Mouse (Mus musculus) G1E-ER4 (cell line): ENCODE measurements around the gene Boc. TPM values are rescaled to one million over a fixed set of nuclear protein-coding genes. Genes with fewer than 3 reads are reported as not detected.

Experiments used
- GATA1 ChIP-seq: IDR thresholded peaks from one replicate; pipeline ENCODE4 v1.8.0; 2012; ENCODE audit warnings: low read length, inconsistent platforms
- polyA plus RNA-seq: library from polyadenylated mRNA; stranded (reverse); fragments of >175 nt; gene quantifications from 2 replicates; pipeline ENCODE4 v1.2.3, GENCODE M21; 2012

The Boc gene
- polyA plus RNA-seq, 1 experiment: not detected

- no peak for TF ChIP-seq GATA1
These were observed 831 bp downstream of the Boc start for GRCm38 (mm10) chr16:44557661-44558470.

GRCm38 (mm10) chr16:44557084-44557483 lies 1.6 kb downstream of the Boc start:
- no peak for TF ChIP-seq GATA1

GRCm38 (mm10) chr16:44555791-44556709 lies 2.6 kb downstream of the Boc start:
- TF ChIP-seq GATA1: no peak

- no peak for TF ChIP-seq GATA1
These were observed 4.8 kb downstream of the Boc start for GRCm38 (mm10) chr16:44553861-44554260.

GRCm38 (mm10) chr16:44552726-44553125 lies 6.0 kb downstream of the Boc start:
- TF ChIP-seq GATA1: no peak

- no peak for TF ChIP-seq GATA1
These were observed 6.7 kb downstream of the Boc start for GRCm38 (mm10) chr16:44552036-44552435.

- TF ChIP-seq GATA1: no peak
These were observed 7.2 kb downstream of the Boc start for GRCm38 (mm10) chr16:44551491-44551890.

GRCm38 (mm10) chr16:44550843-44551242 lies 7.9 kb downstream of the Boc start:
- TF ChIP-seq GATA1: no peak

GRCm38 (mm10) chr16:44549867-44550679 lies 8.6 kb downstream of the Boc start:
- no peak for TF ChIP-seq GATA1

GRCm38 (mm10) chr16:44549381-44549780 lies 9.3 kb downstream of the Boc start:
- TF ChIP-seq GATA1: no peak

GRCm38 (mm10) chr16:44547976-44548375 lies 10.7 kb downstream of the Boc start:
- TF ChIP-seq GATA1: no peak

- TF ChIP-seq GATA1: no peak
These were observed 11.9 kb downstream of the Boc start for GRCm38 (mm10) chr16:44546831-44547230.

- TF ChIP-seq GATA1: no peak
These were observed 12.8 kb downstream of the Boc start for GRCm38 (mm10) chr16:44545939-44546338.

GRCm38 (mm10) chr16:44545153-44545552 lies 13.5 kb downstream of the Boc start:
- TF ChIP-seq GATA1: no peak

GRCm38 (mm10) chr16:44543098-44543497 lies 15.6 kb downstream of the Boc start:
- no peak for TF ChIP-seq GATA1
